Mouse (Mus musculus): Measurements from ENCODE around the gene Cdc42bpa.

Cdc42bpa gene

DNA sequence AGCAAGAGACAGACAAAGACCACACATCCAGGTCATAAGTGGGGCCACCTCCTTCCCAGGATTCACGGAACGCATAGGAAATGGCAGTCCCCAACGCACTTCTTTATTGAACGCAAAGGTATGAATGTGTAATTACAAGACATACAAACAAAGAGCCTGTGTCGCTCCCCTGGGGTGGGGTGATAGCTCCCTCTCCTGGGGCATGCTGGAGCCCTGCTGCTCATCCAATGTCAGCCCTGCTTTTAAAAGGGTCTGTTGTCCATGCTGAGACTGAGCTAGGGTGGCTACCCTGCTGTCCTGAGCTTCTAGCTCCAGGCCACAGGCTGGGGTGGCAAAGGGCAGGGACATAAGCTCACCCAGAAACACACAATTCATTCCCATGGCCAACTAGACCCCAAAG, 206.3 kb downstream of the Cdc42bpa start:
- DNase-seq (ENCODE audit: low spot score): no peak

DNA sequence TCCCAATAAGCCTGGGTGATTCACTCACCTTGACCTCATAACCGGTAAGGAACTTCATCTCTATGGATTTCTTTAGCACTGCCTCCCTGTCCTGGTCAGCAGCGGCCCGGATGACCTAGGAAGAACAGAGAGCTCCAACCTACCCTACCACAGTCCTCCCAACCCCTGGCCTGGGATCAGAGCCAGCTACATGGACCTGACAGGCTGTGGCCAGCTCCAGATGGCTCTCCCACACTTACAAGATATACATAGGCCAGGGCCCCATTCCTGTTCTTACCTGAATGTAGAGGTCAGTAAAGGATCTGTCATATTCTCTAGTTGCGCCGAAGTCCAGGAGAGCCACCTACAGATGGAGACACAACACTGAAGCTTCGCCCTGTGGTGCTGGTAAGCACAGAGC, 208.0 kb downstream of the Cdc42bpa start:
- DNase-seq (ENCODE audit: low spot score): no peak

DNA sequence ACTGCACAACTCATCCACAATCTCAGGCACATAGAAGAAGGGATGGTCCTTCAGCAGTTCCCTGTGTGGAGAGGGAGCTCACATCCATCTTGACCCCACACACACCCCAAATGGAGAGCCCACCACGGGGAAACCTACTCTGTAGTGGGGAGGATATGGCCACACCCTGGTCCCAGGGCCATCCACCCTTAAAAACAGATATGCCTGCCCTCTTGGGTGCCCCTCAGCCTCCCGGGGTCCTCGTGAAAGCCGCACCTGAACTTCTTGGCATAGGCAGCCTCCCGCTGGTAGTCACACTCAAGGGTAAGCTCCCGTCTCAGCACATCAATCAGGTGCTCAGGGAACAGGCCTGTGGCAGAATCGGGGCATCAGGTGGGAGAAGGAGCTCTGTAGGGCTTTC, 208.9 kb downstream of the Cdc42bpa start:
- DNase-seq (ENCODE audit: low spot score): no peak

DNA sequence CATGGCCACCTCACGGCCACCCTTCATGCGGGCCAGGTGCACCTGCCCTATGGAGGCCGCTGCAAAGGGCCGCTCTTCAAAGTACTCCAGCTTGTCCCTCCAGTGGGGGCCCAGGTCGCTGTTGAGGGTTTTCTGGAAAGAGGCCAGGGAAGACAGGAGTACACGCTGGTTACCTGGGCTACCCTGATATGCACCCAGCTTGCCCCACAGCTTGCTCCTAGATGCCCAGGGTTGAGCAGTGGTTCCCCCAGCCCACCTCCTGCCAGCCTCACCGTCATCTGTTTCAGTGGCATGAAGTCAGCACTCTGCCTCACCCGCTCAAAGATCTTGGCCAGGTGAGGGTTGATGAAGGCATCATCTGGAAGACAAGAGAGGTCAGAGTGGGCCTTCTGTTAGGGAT, 209.8 kb downstream of the Cdc42bpa start:
- DNase-seq (ENCODE audit: low spot score): no peak

DNA sequence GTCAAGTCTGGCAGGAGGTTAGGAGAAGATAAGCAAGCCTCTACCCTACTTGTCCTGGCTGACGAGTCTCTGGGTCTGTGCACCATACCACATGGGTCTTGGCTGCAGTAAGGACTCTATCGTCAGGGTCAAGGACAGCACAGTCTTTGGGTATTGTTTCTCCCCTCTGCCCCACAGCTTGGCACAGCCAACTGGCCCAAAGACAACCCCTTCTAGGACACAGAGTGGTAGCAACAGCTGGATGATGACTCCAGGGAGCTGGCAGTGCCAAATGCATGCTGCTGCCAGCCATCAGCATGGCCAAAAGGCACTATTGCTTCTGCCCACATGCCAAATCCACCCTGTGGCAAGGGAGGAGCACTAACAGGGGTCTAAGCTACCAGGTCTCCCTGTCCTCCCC, 211.6 kb downstream of the Cdc42bpa start:
- DNase-seq (ENCODE audit: low spot score): no peak

DNA sequence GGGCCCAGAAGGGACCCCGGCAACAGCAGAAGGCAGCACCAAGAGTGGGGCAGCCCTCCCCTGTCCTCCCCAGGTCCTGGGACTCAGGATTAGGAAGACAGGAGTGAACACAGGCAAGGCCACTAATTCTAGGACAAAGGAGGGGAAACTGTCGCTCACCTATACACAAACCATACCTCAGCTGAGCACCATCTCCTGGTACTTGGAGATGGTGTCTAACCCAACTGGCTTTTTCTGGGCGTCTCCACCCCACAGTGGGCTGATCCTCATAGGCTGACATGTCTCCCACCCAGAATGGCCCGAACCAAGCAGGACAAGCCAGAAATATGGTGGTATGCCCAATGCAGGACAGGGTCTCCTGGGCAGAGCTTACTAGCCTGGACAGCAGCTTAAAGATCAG, 212.3 kb downstream of the Cdc42bpa start:
- no peak for DNase-seq (ENCODE audit: low spot score)

DNA sequence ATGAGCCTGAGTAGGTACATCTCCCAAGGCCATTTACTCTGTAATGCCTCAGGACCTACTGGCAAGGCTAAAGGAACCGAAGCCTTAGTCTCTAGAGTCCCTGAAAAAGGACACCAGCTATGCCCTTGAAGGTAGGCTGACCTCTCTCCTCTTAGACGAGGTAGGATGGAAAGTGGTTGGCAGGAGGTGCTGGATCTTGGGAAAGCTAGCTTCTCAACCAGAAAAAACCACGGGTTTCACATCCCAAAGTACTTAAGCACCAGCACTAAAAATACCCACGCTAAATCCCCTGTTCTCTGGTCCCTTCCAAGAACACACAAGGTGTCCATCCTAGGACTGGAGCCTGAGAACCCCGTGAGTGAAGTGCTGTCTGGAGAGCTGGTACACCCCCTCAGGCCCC, 212.7 kb downstream of the Cdc42bpa start:
- no peak for DNase-seq (ENCODE audit: low spot score)

DNA sequence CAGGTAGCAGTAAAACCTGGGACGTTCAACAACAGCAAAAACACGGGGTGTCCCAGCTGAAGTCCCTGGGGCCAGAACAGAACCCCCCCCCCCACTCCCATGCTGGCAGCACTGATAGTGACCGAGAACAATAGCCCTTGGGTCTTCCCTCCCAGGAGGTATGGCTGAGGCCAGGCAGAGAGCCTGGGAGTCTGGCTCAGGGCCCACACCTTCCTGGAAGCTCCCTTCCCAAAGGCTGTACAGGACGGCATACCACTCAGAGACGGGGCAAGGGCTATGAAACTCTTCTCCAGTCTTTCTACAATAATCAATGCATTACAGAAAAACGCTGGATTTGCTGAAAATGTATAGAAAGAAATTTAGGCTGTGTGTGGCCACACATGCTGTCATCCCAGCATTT, 214.4 kb downstream of the Cdc42bpa start:
- DNase-seq (ENCODE audit: low spot score): no peak

DNA sequence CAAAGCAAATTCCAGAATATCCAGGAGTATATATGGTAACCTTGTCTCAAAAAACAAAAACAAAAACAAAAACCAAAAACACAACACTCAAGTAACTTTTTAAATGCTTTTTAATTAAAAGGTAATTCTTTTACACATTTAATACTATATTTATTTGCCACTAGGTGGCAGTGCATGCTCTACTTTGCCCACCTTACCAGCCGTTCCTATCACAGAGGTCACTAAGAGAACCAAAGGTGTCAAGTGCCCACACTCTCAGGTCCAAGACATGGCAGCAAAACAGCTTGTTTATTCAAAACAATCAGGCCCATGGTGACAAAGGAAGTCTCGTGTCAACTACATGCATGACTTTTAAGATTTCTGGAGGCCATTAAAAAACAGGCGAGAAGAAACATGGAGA, 214.9 kb downstream of the Cdc42bpa start:
- DNase-seq (ENCODE audit: low spot score): no peak

DNA sequence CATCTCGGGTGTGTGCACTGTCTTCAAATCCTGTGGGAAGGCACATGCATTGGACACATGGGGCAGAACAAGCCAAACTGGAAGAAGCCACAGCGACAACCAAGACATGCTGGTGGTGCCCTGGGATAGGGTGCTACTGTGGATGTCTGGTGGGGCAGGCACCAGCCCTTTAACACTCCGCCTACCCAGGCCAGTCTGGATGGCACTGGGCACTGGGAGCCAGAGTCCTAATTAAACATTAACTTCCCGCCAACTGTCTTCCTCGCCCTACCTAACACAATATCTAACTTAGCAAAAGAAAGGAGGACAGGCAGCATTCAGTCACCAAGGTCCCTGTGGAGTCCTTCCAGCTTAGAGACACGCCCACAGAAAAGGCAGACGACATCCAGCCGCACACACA, 215.4 kb downstream of the Cdc42bpa start:
- DNase-seq (ENCODE audit: low spot score): no peak

DNA sequence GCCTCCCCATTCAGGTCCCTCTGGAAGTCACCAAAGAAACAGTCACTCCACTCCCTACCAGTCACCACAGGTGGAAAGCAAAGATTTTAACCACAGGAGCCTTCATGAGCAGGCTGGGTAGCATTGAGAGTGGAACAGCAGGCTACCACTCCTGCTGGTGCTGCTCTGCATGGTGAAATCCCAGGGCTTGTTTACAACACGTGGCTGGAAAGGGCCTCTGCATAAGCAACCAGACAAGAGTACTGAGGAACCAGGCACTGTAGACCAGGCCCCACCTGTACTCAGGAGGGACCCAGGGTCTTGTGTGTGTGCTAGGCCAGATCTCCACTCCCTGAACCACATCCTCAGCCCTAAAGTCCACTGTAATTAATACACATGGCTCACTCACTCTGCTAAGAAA, 216.5 kb downstream of the Cdc42bpa start:
- no peak for DNase-seq (ENCODE audit: low spot score)

DNA sequence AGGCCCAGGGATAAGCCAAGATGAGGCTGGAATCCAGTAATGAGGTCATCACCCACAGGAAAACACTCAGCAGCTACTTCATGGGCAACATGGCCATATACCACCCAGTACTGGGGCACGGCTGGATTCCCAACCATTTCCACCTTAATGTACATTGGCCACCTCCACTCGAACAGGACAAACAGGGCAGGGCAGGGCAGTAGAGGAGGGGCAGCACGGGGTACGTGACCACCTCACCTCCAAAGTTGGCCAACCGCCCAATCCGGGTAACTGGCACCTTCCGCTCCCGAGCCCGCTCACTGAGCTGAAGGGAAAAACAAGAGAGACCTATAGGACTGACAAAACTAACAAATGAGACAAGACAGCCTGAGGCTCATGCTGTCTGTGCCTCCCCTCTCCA, 218.1 kb downstream of the Cdc42bpa start:
- DNase-seq (ENCODE audit: low spot score): no peak

DNA sequence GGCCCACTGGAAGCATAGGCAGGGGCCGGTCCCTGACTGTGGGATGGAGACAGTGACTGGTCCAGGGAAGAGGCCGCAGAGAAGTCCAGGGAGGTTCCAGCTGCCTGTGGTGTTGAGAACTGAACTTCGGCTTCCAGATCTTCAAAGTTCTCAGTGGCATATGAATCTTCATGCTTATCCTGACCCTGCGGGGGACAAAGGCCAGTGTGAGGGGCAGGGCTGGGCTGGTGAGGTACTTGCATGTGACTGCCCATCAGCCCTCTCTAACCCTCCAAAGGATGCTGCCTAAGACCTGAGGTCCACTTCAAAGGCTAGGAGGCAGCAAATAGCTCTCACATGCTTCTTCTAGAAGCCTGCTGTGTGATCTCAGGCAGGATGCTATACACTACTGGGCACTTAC, 218.8 kb downstream of the Cdc42bpa start:
- no peak for DNase-seq (ENCODE audit: low spot score)

DNA sequence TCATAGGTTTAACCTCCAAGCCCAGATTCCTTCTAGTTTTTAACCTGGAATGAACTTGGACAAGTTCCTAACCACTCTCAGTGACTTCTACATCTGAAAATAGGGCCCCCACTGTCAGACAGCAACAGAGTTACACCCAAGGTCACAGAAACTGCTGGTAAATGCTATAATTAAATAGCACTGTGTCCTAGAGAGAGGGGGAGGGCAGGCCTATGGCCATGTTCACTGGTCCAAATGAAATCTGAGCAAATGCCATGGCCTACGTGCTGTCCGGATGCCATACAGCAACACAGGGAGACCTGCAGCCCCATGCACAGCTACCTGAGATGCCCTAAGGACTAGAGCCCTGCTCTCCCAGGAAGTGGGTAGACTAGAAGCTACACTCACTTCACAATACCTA, 219.6 kb downstream of the Cdc42bpa start:
- DNase-seq (ENCODE audit: low spot score): no peak

DNA sequence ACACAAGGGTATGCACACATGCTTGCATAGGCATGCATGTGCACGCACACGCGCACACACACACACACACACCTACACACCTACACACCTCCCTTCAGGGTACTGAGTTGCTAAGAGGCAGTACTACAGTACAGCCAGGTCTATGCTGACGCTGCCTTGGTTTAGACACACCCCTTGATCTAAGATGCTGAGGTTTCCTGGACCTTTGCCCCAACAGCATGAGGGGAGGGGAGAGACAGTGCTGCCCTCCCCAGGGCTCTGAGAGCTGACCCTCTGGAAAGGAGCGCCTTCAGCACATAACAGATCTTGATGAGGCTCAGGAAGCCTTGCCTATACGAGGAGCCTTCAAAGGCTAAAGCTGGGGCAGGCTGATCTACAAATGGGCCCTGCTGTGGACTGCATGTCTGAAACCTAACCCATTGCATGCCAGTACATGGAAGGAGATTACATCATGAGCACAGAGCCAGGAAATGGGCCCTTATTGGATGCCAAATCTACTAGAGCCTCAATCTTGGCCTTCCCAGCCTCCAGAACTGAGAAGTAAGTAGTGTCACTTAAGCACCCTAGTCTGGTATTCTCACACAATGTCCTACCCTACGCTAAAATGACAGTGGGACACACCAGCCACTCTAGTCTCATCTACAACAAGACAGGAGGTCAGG, 221.2 kb downstream of the Cdc42bpa start:
- no peak for DNase-seq (ENCODE audit: low spot score)

DNA sequence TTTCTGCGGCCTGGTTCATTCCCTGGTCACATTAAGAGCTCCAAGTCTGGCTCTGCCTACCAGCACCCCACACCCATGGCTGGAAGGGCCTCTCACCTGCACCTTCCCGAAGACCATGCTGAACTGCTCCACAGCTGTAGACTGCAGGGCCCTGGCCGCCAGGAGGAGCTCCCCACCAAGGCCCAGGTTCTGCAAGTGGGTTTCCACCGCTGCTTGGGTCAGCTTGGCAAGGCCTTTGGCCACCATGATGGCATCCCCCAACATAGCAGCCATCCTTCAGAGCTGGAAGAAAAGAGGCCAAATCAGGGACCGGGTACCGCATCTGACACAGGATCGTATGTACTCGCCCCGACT, 221.7 kb downstream of the Cdc42bpa start:
- no peak for DNase-seq (ENCODE audit: low spot score)

DNA sequence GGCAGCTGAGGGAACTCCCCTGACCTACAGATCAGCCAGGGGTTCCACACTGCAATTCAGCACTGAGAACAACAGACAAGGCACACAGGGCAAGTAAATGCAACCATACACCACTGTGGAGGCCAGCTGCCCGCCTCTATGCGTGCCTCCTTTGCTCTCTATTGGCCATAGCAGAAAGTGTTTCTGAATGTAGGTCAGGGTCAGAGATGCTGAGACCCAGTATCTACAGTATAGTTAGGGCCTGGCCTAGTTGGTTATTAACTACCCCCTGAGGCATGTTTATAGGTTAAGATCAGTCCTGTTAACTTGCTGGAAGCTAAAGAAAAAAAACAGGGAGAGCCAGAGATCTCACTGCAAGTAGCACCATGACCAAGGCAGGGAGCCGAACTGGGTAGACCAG, 222.5 kb downstream of the Cdc42bpa start:
- no peak for DNase-seq (ENCODE audit: low spot score)

DNA sequence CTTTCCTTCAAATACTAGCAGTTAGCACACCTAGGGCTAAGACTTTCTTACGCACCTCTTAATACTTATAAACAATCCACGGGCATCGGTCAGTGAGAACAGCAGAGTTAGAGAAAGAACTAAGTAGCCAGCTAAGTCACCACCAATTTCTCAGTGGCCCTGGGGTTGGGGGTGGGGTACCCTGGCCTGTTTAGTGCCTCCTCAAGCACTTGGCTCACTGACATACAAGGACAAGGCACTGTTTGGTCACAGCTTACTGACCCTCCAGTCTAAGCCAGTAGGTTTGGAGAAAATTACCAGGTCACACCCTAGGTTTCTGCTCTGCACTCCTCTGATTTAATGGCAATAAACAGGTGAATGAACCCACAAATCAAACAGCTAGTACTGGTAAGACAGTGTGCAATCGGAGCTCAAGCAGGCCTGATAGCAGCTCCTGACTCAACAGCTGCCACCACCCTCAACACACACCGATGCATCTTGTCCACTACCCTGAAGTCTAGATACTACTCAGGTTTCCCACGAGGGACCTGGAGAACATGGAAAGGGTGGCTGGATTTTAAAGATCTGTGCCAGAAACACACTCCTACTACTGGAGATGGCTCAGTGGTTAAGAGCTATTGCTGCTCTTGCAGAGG, 223.4 kb downstream of the Cdc42bpa start:
- no peak for DNase-seq (ENCODE audit: low spot score)

DNA sequence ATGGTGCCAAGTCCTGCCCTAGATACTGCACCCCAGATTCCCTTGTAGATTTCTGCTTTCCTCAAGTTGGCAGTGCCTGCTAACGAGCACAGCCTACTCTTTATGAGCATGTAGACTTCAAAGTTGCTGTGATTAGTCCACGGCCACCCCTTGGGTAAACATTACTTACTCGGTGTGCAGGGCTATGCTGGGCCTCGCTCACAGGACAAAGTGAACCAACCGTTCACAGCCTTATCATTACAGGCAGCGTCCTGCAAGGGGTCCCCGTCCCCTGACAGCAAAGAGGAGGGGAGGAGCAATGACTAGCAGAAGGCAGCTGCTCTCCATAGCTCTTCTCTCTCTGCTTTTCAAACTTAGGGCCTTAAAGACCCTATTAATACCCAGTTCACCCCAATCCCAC, 224.5 kb downstream of the Cdc42bpa start:
- DNase-seq (ENCODE audit: low spot score): no peak

DNA sequence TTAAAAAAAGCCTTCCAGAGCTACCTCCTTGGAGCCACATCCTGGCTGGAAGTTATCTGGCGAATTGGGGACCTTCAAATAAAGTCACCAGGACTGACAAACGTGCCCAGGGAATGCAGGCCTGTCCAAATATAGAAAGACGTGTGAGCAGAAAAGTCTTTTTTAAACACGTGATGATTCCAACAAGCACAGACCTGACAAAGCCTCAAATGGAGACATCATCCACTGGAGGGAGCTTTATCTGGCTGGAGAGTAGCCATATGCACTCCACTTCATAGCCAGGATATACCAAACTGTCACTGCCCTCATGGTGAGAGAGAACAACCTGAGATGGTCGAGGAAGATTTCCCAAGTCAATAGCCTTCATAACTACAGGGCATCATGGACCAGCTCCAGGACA, 225.6 kb downstream of the Cdc42bpa start:
- DNase-seq (ENCODE audit: low spot score): no peak

DNA sequence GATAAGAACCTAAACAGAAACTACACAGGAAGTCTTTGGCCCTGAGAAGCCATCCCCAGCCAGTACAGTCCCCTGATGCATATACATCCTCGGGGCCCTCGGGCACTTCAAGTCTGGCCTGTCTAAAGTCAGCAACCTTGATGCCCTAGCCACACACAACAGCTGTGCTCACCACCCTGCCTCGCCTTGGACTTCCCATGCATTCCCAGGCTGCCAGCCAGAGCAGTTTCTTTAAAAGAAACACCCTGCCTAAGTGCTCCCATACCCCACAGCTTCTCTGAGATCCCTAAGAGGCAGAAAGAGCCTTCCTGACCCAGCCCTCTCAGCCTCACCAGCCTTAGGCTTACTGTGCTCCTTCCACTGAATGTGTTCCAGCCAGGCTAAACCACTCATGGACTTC, 226.1 kb downstream of the Cdc42bpa start:
- no peak for DNase-seq (ENCODE audit: low spot score)

DNA sequence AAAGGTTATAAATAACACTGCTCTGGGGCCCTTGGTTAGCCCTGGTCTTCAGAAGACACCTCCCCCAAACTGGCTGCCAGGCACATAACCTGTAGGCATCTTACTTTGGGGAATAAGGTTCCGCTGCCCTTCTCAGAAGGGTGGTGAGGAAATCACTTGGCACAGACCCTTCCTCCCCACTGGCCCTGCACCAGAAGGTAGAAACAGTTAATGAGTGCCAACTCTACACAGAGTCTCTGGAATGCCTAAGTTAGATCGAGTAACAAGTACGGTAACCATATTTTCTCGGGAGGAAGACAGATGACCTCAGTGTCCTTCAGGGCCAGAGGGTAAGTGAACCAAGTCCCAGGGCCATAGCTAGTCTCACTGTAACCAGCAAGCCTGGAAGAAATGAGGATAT, 228.7 kb downstream of the Cdc42bpa start:
- DNase-seq (ENCODE audit: low spot score): no peak

DNA sequence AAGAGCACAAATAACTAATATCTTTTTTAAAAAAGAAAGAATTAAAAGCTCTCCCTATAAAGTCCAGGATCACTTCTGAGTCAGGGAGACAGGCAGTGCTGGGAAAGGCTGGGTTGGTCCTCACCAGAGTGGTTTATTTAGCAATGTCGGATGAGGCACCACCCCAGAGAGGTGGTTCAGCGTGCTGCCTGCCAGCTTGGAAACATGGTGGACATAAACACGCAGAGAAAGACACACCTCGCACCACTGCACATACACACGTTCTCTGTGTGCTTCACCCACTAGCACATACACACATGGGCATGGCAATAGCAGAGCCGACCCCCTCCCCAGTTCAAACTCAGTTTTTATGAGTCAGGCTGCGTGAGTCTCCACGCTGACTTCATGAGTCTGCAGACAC, 230.8 kb downstream of the Cdc42bpa start:
- DNase-seq (ENCODE audit: low spot score): no peak

DNA sequence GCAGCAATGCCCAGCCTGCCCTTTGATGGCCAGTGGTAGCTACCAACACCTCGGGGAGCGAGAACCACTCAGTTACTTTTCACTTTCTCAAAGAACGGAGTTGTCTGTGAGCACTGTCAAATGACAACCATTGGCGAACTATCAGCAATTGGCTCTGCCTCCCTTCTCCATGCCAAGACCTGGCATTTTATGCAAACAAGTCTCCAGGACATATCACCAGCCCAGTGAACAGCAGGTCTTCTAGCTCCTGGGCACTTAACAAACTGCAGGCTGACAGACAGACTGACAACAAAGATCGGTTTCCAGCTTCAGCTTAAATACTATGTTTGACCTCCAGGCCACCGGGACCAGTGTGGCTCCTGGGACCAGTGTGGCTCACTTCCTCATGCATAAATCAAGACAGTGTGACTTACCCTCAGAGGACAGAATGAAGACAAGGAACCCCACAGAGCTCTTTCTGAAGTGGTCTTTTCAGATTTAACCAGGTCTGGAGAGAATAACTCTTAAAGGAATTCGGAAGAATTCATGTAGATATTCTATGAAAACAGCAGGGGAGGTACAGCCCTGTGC, 231.5 kb downstream of the Cdc42bpa start:
- no peak for DNase-seq (ENCODE audit: low spot score)

Measured in ovary, postnatal 10 days (tissue).